Mouse (Mus musculus) heart, adult 18-20 months (tissue): Measurements from ENCODE around the gene Itsn2. TPM values are rescaled to one million over a fixed set of nuclear protein-coding genes. Genes with fewer than 3 reads are reported as not detected.
"Not testable (repeated sequence)": the region's sequence is repeated elsewhere in the genome, so short reads cannot be mapped to it uniquely, and the experiment has no call there.

ENCODE experiments used
- DNase-seq, 2 experiments: peaks; one replicate each; pipeline ENCODE4 v3.0.0; 2021 to 2022; ENCODE audit warnings: mixed read lengths in 1 of 2
- total RNA-seq, 2 experiments: library from RNA; stranded (reverse); gene quantifications; 2 replicates each; pipeline ENCODE4 v1.2.3; 2021

Gene Itsn2
- total RNA-seq, 2 experiments from 2014 or later: 36.6 to 37.3 TPM

- DNase-seq: no peak
Observed at GRCm38 (mm10) chr12:4598666-4599428, 6.4 kb downstream of the Itsn2 start.

- no peak for DNase-seq
Observed at GRCm38 (mm10) chr12:4599713-4600112, 7.3 kb downstream of the Itsn2 start.

GRCm38 (mm10) chr12:4606625-4607024 is 14.2 kb downstream of the Itsn2 start:
- no peak for DNase-seq

- DNase-seq: no peak
Observed at GRCm38 (mm10) chr12:4614722-4615121, 22.3 kb downstream of the Itsn2 start.

GRCm38 (mm10) chr12:4624201-4624600 is 31.8 kb downstream of the Itsn2 start:
- DNase-seq: no peak

DNA sequence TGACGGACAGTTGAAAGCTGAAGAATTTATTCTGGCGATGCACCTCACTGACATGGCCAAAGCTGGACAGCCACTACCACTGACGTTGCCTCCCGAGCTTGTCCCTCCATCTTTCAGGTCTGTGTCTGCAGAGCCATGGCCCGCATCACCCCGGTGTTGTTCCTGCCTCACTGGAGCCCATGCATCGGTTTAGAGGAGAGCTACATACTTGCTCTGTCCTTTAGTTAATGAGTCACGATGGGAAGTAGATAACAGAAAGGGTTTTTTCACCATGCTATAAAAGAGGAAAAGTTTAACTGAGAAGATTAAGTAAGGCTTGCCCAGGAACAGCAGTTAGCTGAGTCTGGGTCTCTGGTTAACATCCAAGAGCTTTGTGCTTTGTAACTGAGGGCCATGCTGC is 40.5 kb downstream of the Itsn2 start:
- no peak for DNase-seq

DNA sequence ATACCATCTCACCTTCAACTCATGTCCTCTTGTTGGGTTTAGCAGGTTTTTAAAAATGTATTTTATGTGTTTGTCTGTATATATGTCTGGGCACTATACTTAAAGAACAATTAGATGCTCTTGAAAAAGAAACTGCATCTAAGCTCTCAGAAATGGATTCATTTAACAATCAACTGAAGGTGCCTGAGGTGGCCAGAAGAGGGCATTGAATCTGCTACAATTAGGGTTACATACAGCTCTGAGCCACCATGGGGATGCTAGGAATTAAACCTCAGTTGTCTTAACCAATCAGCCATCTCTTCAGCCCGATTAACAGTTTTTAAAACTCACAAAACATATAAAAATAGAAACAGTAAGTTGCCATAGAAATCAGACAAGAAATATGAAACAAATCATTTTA is 46.0 kb downstream of the Itsn2 start:
- DNase-seq: no peak

- DNase-seq: no peak
Observed at GRCm38 (mm10) chr12:4640737-4641136, 48.3 kb downstream of the Itsn2 start.

DNA sequence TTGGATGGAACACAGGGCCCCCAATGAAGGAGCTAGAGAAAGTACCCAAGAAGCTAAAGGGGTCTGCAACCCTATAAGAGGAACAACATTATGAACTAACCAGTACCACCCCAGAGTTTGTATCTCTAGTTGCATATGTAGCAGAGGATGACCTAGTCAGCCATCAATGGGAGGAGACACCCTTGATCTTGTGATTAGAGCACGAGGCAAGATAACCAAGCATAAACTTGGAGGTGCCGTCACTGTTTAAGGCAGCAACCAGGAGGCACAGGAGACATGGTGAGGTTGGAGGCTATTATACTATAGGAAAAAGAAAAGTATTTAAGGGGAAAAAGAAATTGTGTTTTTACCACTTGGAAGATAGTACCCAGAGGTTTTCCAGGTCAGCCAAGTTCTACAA is 64.4 kb downstream of the Itsn2 start:
- no peak for DNase-seq

- DNase-seq: no peak
Observed at GRCm38 (mm10) chr12:4664929-4665674, 72.7 kb downstream of the Itsn2 start.

- DNase-seq: no peak
Observed at GRCm38 (mm10) chr12:4665675-4666037, 73.2 kb downstream of the Itsn2 start.

- no peak for DNase-seq
Observed at GRCm38 (mm10) chr12:4676336-4676735, 83.9 kb downstream of the Itsn2 start.

DNA sequence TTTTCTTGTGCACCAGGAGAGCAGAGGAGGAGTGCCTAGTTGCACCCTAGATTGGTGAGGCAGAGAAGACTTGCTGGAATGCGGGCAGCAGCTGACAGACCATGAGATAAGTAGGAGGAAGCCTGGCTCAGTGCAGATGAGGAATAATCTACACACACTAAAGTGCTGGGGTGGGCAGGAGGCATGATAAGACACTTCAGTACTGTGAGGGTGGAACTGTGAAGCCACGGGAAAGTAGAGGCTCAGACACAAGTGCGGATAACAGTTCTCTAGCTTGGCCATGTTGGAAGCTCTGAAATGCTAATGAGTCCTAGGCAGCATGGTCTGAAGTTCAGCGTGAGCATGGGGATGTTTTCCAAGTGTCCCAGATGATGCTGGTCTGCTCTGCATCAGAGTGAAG is 87.5 kb downstream of the Itsn2 start:
- no peak for DNase-seq

DNA sequence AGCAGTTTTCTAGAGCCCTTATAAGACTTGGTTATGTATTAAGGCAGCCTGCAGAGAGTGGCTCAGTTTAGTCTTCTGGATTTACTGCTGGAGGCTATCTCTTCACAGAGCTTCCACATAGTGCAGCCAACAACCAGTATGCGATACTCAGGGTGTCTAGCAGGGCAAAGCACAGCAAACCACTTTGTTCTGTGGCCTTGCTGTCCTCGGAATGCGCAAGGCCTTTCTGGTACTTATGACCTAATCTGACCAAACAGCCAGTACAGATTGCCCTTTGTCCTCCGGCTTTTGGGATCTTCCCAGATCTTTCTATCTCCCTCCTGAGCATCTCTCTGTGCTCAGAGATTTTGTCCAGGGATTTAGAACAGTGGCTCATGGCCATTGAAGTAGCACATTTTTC is 93.0 kb downstream of the Itsn2 start:
- DNase-seq: no peak

- no peak for DNase-seq
Observed at GRCm38 (mm10) chr12:4688386-4688785, 95.9 kb downstream of the Itsn2 start.

- DNase-seq: no peak
Observed at GRCm38 (mm10) chr12:4689341-4689740, 96.9 kb downstream of the Itsn2 start.

GRCm38 (mm10) chr12:4691193-4691592 is 98.8 kb downstream of the Itsn2 start:
- DNase-seq: no peak

GRCm38 (mm10) chr12:4694534-4694933 is 102.1 kb downstream of the Itsn2 start:
- no peak for DNase-seq

GRCm38 (mm10) chr12:4705626-4706025 is 113.2 kb downstream of the Itsn2 start:
- not testable (repeated sequence) for DNase-seq

DNA sequence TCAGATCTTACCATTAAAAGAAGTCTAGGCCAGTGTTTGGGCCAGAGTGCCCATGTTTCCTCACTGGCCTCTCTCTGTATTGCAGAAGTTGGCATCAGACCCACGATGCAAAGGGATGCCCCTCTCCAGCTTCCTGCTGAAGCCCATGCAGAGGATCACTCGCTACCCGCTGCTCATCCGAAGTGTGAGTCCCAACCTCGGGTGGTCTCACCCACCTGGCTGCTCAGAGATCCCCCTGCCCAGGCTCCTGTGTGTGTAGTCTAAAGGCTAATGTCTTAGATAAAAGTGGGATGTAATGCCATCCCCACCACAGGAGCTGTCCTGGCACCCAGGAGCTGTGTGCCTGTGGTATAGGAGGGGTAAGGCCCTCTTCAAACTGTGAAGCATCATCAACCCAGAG is 113.7 kb downstream of the Itsn2 start:
- no peak for DNase-seq

DNA sequence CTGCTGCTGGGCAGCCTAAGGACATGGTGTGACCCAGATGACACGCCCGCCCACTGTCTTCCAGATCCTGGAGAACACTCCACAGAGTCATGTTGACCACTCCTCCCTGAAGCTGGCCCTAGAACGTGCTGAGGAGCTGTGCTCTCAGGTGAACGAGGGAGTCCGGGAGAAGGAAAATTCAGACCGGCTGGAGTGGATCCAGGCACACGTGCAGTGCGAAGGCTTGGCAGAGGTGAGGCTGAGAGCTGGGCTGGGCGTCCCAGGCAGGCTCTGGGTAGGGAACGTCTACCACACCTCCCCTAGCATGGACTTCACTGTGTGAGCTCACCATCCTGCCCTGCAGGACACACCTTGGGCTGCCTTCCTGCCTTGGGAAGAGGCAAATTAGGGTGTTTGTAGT is 114.5 kb downstream of the Itsn2 start:
- DNase-seq: no peak

DNA sequence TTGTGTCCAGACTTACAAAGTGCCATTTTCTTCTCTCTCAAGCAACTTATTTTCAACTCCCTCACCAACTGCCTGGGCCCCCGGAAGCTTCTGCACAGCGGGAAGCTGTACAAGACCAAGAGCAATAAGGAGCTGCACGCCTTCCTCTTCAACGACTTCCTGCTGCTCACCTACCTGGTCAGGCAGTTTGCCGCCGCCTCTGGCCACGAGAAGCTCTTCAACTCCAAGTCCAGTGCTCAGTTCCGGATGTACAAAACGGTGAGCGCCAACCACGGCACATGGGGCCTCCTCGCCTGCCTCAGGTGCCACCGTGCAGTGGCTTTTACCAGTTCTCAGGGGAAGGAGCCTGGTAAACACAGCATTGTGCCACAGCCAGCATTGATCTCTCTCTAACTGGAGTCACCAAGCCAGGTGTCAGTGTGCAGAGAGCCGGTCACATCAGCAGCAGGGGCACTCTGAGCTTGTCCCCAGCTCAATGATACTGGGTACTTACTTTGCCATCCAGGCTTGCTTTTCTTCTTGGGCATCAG is 115.1 kb downstream of the Itsn2 start:
- no peak for DNase-seq

GRCm38 (mm10) chr12:4708296-4708695 is 115.9 kb downstream of the Itsn2 start:
- DNase-seq: no peak
